Mouse (Mus musculus) erythroblast, embryonic 14.5 days (primary cell): Measurements from ENCODE around the gene Dpm1.

ENCODE experiments used
- GATA1 ChIP-seq: IDR thresholded peaks from 2 replicates; pipeline ENCODE4 v1.6.1; 2012; ENCODE audit warnings: low read length, inconsistent platforms, mixed read lengths
- TAL1 ChIP-seq: IDR thresholded peaks from 3 replicates; pipeline ENCODE4 v1.6.1; 2012; ENCODE audit warnings: low read length, inconsistent platforms, mixed read lengths

DNA sequence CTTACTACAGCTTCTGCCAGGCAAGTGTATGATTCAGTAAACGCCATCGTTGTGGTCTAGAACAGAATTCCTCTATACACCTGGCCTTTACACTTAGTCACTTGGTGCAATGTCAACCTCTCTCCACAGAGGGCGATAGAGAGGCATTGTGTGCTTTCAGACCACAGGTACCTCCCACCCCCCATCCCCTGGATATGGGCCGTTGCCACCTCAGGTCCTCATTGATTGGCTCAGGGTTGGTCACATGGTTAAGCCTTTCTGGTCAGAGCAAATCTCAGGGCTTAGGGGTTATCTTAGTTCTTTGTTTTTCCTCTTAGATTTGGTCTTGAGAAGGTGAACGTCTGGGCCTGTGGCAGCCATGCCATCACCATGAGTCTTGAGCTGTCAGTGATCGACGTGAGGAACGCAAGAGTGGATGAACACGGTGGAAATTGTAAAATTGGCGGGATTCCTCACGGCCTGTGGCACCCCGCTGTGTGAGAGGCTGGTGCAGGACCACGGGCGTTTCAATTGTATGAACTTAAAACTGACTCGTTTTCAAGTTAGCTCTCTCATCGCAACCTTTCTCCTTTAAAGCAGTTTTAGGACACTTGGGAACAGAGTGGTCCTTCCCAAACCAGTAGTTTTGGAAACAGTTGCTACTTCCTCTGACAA is 22.4 kb upstream of the Dpm1 start:
- no peak for TF ChIP-seq GATA1
- TF ChIP-seq TAL1 = no peak
